Comparison of ENCODE assay signal across 18 mouse cellular contexts in the genomic region with DNA sequence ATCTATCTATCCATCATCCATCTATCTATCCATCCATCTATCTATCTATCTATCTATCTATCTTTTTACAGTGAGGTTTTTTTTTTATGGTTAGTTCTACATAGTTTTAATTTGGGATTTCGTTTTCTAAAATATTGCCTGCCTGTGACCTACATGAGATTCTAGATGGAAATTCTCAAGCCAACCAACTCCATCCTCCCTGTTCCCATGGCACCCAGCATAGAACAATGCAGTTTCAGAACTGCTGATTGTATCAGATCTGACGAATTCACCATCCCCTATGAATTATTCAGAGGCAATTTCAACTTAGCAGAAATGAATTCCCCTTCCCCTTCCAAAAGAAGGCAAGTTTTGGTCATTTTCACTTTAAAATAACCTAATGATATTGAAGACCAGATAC.
"Had no signal": no experiment of that assay in that cellular context is flagged by ENCODE, and none has a peak within 500 bp of the region (broad histone marks: within the 10 kb centered on the region; RNA-seq: fewer than 3 reads in every experiment).

No protein-coding gene starts in this region.

- H3K4me3 ChIP-seq: liver, embryonic 13.5 days; liver, embryonic 15.5 days; lung, embryonic 15.5 days; megakaryocyte, embryonic 14.5 days; midbrain, embryonic 13.5 days; neural tube, embryonic 12.5 days; stomach, embryonic 15.5 days had no signal

- H3K4me2 ChIP-seq: liver, embryonic 13.5 days; liver, embryonic 15.5 days; lung, embryonic 15.5 days; midbrain, embryonic 13.5 days; neural tube, embryonic 12.5 days; stomach, embryonic 15.5 days had no signal

- H3K4me1 ChIP-seq: liver, embryonic 13.5 days; liver, embryonic 15.5 days; lung, embryonic 15.5 days; megakaryocyte, embryonic 14.5 days; midbrain, embryonic 13.5 days; neural tube, embryonic 12.5 days; stomach, embryonic 15.5 days had no signal

- DNase-seq: liver, embryonic 13.5 days; liver, postnatal 0 days; lung, adult 2 months; lung, postnatal 14 days; lung, postnatal 36 days; right cerebral cortex, postnatal 14 days; thymus, adult 2 months; thymus, postnatal 25 days; thymus, postnatal 4 days had no signal

- H3K27ac ChIP-seq: liver, embryonic 13.5 days; liver, embryonic 15.5 days; lung, embryonic 15.5 days; macrophage; midbrain, embryonic 13.5 days; neural tube, embryonic 12.5 days; stomach, embryonic 15.5 days; stomach, postnatal 0 days had no signal

- H3K9ac ChIP-seq: liver, embryonic 13.5 days; liver, embryonic 15.5 days; liver, postnatal 0 days; lung, embryonic 15.5 days; midbrain, embryonic 13.5 days; neural tube, embryonic 12.5 days; stomach, embryonic 15.5 days had no signal

- H3K27me3 ChIP-seq: liver, embryonic 13.5 days; liver, embryonic 15.5 days; lung, embryonic 15.5 days; megakaryocyte, embryonic 14.5 days; midbrain, embryonic 13.5 days; neural tube, embryonic 12.5 days; stomach, embryonic 15.5 days had no signal

- H3K9me3 ChIP-seq: liver, embryonic 13.5 days; liver, embryonic 15.5 days; lung, embryonic 15.5 days; megakaryocyte, embryonic 14.5 days; midbrain, embryonic 13.5 days; neural tube, embryonic 12.5 days; stomach, embryonic 15.5 days had no signal

- H3K36me3 ChIP-seq: liver, embryonic 13.5 days; liver, embryonic 15.5 days; lung, embryonic 15.5 days; midbrain, embryonic 13.5 days; neural tube, embryonic 12.5 days; stomach, embryonic 15.5 days had no signal

- ATAC-seq: liver, postnatal 0 days; lung, postnatal 0 days; midbrain, embryonic 13.5 days had no signal
